Mouse (Mus musculus) embryonic stem cell, embryonic (primary cell): ENCODE data around the gene Gnl2.

Source experiments
- CTCF ChIA-PET, 4 experiments: fragments of 300-600 bp in 2 of 4; fragments of 350-600 bp in 2 of 4; sonication (Branson Sonifier 250); formaldehyde crosslinking; loops; one replicate each; lab custom pipeline; 2022; ENCODE audit warnings: inconsistent platforms in 2 of 4; lab: Charles Lee
- POLR2A ChIA-PET, 4 experiments: fragments of 300-600 bp in 2 of 4; fragments of 350-600 bp in 2 of 4; sonication (Branson Sonifier 250); formaldehyde crosslinking; loops; one replicate each; lab custom pipeline; 2022; ENCODE audit warnings: antibody characterized with exemption in 4 of 4, inconsistent platforms in 1 of 4; lab: Charles Lee

Gene Gnl2

GRCm38 (mm10) chr4:124988382-124988781 lies 28.0 kb upstream of the Gnl2 start:
- POLR2A ChIA-PET: interaction anchor here in 1 of 4 experiments (1.0 kb wide), 1 partner anchor 82 kb away, joined by 3 read pairs; no protein-coding TSS in a partner anchor

GRCm38 (mm10) chr4:124989787-124990253 lies 26.6 kb upstream of the Gnl2 start:
- ChIA-PET CTCF (interaction anchor here in 2 of 4 experiments (0.6 to 2.2 kb wide), 2 partner anchors 47 to 508 kb away, joined by 3 to 9 read pairs; no protein-coding TSS in a partner anchor), POLR2A (interaction anchor here in 2 of 4 experiments (0.6 to 1.7 kb wide), 5 partner anchors 14 to 96 kb away, joined by 3 to 5 read pairs (median 4); no protein-coding TSS in a partner anchor)

More at GRCm38 (mm10) chr4:124988382-124988781, 28.0 kb upstream of the Gnl2 start:
- CTCF ChIA-PET: interaction anchor here in 1 of 4 experiments (1.0 to 1.3 kb wide), 2 partner anchors 46 to 97 kb away, joined by 3 read pairs; partner anchors contain the start of gene Meaf6

- ChIA-PET CTCF (interaction anchor here in 2 of 4 experiments (0.9 to 2.2 kb wide), 2 partner anchors 14 to 48 kb away, joined by 3 to 9 read pairs; no protein-coding TSS in a partner anchor), POLR2A (interaction anchor here in 2 of 4 experiments (0.6 to 1.7 kb wide), 4 partner anchors 15 to 96 kb away, joined by 3 to 5 read pairs (median 4); no protein-coding TSS in a partner anchor)
Observed at GRCm38 (mm10) chr4:124990325-124990724, 26.1 kb upstream of the Gnl2 start.

GRCm38 (mm10) chr4:124997479-124998147 lies 18.8 kb upstream of the Gnl2 start:
- ChIA-PET CTCF (interaction anchor here in 2 of 4 experiments (0.5 to 0.8 kb wide), 3 partner anchors 14 to 133 kb away, joined by 3 to 4 read pairs (median 3); no protein-coding TSS in a partner anchor), POLR2A (interaction anchor here in 1 of 4 experiments (1.0 kb wide), 1 partner anchor 33 kb away, joined by 3 read pairs; no protein-coding TSS in a partner anchor)

GRCm38 (mm10) chr4:124999548-124999947 lies 16.8 kb upstream of the Gnl2 start:
- ChIA-PET POLR2A (no interaction called here), CTCF (interaction anchor here in 2 of 4 experiments (1.0 to 1.4 kb wide), 2 partner anchors 16 kb away, joined by 3 read pairs; no protein-coding TSS in a partner anchor)

- ChIA-PET CTCF (no interaction called here), POLR2A (no interaction called here)
Observed at GRCm38 (mm10) chr4:125002978-125003377, 13.4 kb upstream of the Gnl2 start.

- CTCF ChIA-PET: interaction anchor here in 3 of 4 experiments (0.6 to 1.2 kb wide), 8 partner anchors 14 to 929 kb away, joined by 3 to 6 read pairs (median 3); no protein-coding TSS in a partner anchor
- POLR2A ChIA-PET: interaction anchor here in 2 of 4 experiments (0.6 to 1.4 kb wide), 3 partner anchors 15 to 958 kb away, joined by 3 to 4 read pairs (median 4); no protein-coding TSS in a partner anchor
Observed at GRCm38 (mm10) chr4:125004886-125005285, 11.5 kb upstream of the Gnl2 start.

GRCm38 (mm10) chr4:125007460-125007859 lies 8.9 kb upstream of the Gnl2 start:
- CTCF ChIA-PET: interaction anchor here in 2 of 4 experiments (1.4 to 1.6 kb wide), 3 partner anchors 13 to 64 kb away, joined by 4 to 7 read pairs (median 4); no protein-coding TSS in a partner anchor
- POLR2A ChIA-PET: interaction anchor here in 1 of 4 experiments (0.6 kb wide), 1 partner anchor 21 kb away, joined by 3 read pairs; no protein-coding TSS in a partner anchor

GRCm38 (mm10) chr4:125008220-125008619 lies 8.2 kb upstream of the Gnl2 start:
- ChIA-PET POLR2A (no interaction called here), CTCF (no interaction called here)

- ChIA-PET POLR2A (interaction anchor here in 2 of 4 experiments (0.7 kb wide), 2 partner anchors 1098 to 1618 kb away, joined by 3 to 5 read pairs; no protein-coding TSS in a partner anchor), CTCF (interaction anchor here in 1 of 4 experiments (0.6 kb wide), 1 partner anchor 672 kb away, joined by 4 read pairs; no protein-coding TSS in a partner anchor)
Observed at GRCm38 (mm10) chr4:125008712-125009111, 7.7 kb upstream of the Gnl2 start.

- POLR2A ChIA-PET: no interaction called here
- CTCF ChIA-PET: no interaction called here
Observed at GRCm38 (mm10) chr4:125017431-125017830, 1.0 kb downstream of the Gnl2 start.

GRCm38 (mm10) chr4:125020780-125021538 lies 4.6 kb downstream of the Gnl2 start:
- ChIA-PET POLR2A (interaction anchor here in 3 of 4 experiments (0.5 to 1.1 kb wide), 5 partner anchors 11 to 1482 kb away, joined by 3 to 4 read pairs (median 3); no protein-coding TSS in a partner anchor), CTCF (interaction anchor here (0.5 to 2.8 kb wide), 13 partner anchors 9 to 578 kb away, joined by 3 to 15 read pairs (median 4); no protein-coding TSS in a partner anchor)

- POLR2A ChIA-PET: interaction anchor here in 3 of 4 experiments (0.6 to 1.9 kb wide), 13 partner anchors 10 to 982 kb away, joined by 3 to 6 read pairs (median 4); partner anchors contain the start of gene 9930104L06Rik (in 1 of the 3)
Observed at GRCm38 (mm10) chr4:125029891-125030614, 13.7 kb downstream of the Gnl2 start.

GRCm38 (mm10) chr4:125034341-125034740 lies 18.0 kb downstream of the Gnl2 start:
- ChIA-PET POLR2A (interaction anchor here in 1 of 4 experiments (1.2 kb wide), 1 partner anchor 10 kb away, joined by 6 read pairs; no protein-coding TSS in a partner anchor), CTCF (no interaction called here)

More at GRCm38 (mm10) chr4:125029891-125030614, 13.7 kb downstream of the Gnl2 start:
- CTCF ChIA-PET: interaction anchor here in 2 of 4 experiments (0.7 to 0.8 kb wide), 2 partner anchors 10 to 87 kb away, joined by 3 to 4 read pairs; no protein-coding TSS in a partner anchor

- POLR2A ChIA-PET: interaction anchor here in 2 of 4 experiments (1.4 to 1.7 kb wide), 5 partner anchors 9 to 14 kb away, joined by 3 to 6 read pairs (median 6); no protein-coding TSS in a partner anchor
- CTCF ChIA-PET: interaction anchor here in 3 of 4 experiments (0.6 to 1.2 kb wide), 4 partner anchors 61 to 131 kb away, joined by 3 to 6 read pairs (median 4); no protein-coding TSS in a partner anchor
Observed at GRCm38 (mm10) chr4:125044454-125044853, 28.1 kb downstream of the Gnl2 start.

- CTCF ChIA-PET: interaction anchor here (0.7 to 6.3 kb wide), 6 partner anchors 72 to 240 kb away, joined by 4 to 34 read pairs (median 6); no protein-coding TSS in a partner anchor
- POLR2A ChIA-PET: interaction anchor here in 3 of 4 experiments (0.6 to 2.7 kb wide), 13 partner anchors 9 to 128 kb away, joined by 3 to 22 read pairs (median 4); partner anchors contain the start of genes 9930104L06Rik (in 2 of the 3), Snip1 (in 2 of the 3), Dnali1 (in 1 of the 3) and Meaf6 (in 1 of the 3)
Observed at GRCm38 (mm10) chr4:125055385-125055784, 39.0 kb downstream of the Gnl2 start.
